8 mouse cellular contexts compared by ENCODE assay signal in the genomic region with DNA sequence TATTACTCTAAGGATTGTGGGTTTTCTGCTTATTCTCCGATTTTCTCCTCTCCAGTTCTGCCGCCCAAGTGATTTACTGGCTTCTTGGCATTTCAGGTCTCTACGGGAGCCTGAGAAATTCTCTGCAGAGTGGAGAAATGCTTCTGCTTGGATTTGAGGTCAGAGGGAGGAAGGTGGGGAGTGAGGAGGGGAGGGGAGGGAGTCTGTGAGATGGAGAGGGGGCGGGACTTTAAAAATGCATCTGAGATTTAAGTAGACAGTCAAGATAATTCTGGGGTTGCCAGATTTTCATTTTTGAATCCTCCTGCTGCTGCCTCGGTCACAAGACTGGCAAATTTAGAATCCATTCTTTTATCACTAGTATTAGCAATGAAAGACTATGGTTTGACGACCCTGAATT. TPM values are rescaled to one million over a fixed set of nuclear protein-coding genes. Genes with fewer than 3 reads are reported as not detected.
DNase-seq lines count a peak whose midpoint lies in the region; ATAC-seq lines count a peak whose summit lies in the region.

No protein-coding gene starts in this region.

- no peak overlapping the region for H3K9ac ChIP-seq in lung, embryonic 15.5 days

- H3K4me3 ChIP-seq in brown adipose tissue, adult 24 weeks (ENCODE audit: insufficient read depth, low read depth, low read length): peak overlapping the region; percentile 78
- H3K4me3 ChIP-seq in lung, embryonic 15.5 days: peak overlapping the region; percentile 67

- peak overlapping the region; percentile 62; the same call in 1 of the 2 replicates for H3K27ac ChIP-seq in brown adipose tissue, adult 24 weeks (replicated peaks; ENCODE audit: low read depth, low read length)
- no peak overlapping the region for H3K27ac ChIP-seq in lung, embryonic 15.5 days

- H3K4me1 ChIP-seq in brown adipose tissue, adult 24 weeks (ENCODE audit: control insufficient read depth, insufficient read depth, insufficient read length, low read length): no peaks in the 10 kb centered on the region
- H3K4me1 ChIP-seq in lung, embryonic 15.5 days: peaks cover 23% of the 10 kb centered on the region

- H3K4me2 ChIP-seq in lung, embryonic 15.5 days: peak overlapping the region; percentile 100

- peak; percentile 90 for DNase-seq in heart, adult 11 months
- no peak for DNase-seq in heart, postnatal 14 days
- DNase-seq in frontal cortex, postnatal 10 days (ENCODE audit: low spot score in 2 of 2): peak; percentile 16 to 22
- DNase-seq in kidney, adult 9 months: peak; percentile 61
- DNase-seq in right cerebral cortex, postnatal 4 days: peak; percentile 13
- no peak for DNase-seq in ovary, postnatal 36 days (ENCODE audit: low spot score)

- H3K27me3 ChIP-seq in lung, embryonic 15.5 days: peaks cover 40% of the 10 kb centered on the region

- 10% methylated on average over 6 of the region's 6 CpGs for WGBS in lung, embryonic 15.5 days

- no peaks in the 10 kb centered on the region for H3K9me3 ChIP-seq in lung, embryonic 15.5 days

- ATAC-seq in lung, embryonic 15.5 days (ENCODE audit: borderline replicate concordance, extremely low read depth, low FRiP score, low TSS enrichment): no peak

- intact Hi-C loops in heart, postnatal 14 days (cut with DNase I): loop anchor here (2.0 kb wide), 1 partner anchor 31 kb away; a partner anchor contains a TSS

- H3K36me3 ChIP-seq in lung, embryonic 15.5 days: no peaks in the 10 kb centered on the region

RNA-seq across cellular contexts. Expression of a gene that starts 31.4 kb away (rescaled TPM):
- total RNA-seq in heart, postnatal 14 days (2021): 10 to 100 TPM; 83.4 to 84.3 TPM
- 295 and 304 TPM in 2 replicates for polyA plus RNA-seq in brown adipose tissue, adult 24 weeks (2012; ENCODE audit: insufficient read depth, insufficient read length, missing spikeins)
- polyA plus RNA-seq in lung, embryonic 15.5 days (2015; fragmentation: Nextera tagmentation; extraction: Ambion mirVana): 91.9 and 99.1 TPM in 2 replicates

RNA-seq across cellular contexts. Expression of a gene that starts 32.5 kb away (rescaled TPM):
- total RNA-seq in heart, postnatal 14 days (2021): 10 to 100 TPM; 62.6 to 76.8 TPM
- 16.1 and 30.4 TPM in 2 replicates for polyA plus RNA-seq in brown adipose tissue, adult 24 weeks (2012; ENCODE audit: insufficient read depth, insufficient read length, missing spikeins)
- polyA plus RNA-seq in lung, embryonic 15.5 days (2015; fragmentation: Nextera tagmentation; extraction: Ambion mirVana): 0.87 and 1.0 TPM in 2 replicates

Comparison
In these comparisons a context has a peak if more than half of its experiments do, and no peak if none do; other contexts are left out.
1. DNase-seq: peak in heart, adult 11 months (single experiment), frontal cortex, postnatal 10 days (2 of 2), kidney, adult 9 months (single experiment) and right cerebral cortex, postnatal 4 days (single experiment); none in heart, postnatal 14 days (0 of 2) and ovary, postnatal 36 days (single experiment).